Mouse (Mus musculus) lung, embryonic 16.5 days (tissue): ENCODE data around the gene Slc25a54. TPM values are rescaled to one million over a fixed set of nuclear protein-coding genes. Genes with fewer than 3 reads are reported as not detected.

Experiments
- ATAC-seq: fragments of 200-750 bp; cut with Nextera tagmentation; 2 replicates; pipeline ENCODE4 v1.8.0; 2017; ENCODE audit warnings: low read depth, mild to moderate bottlenecking, moderate library complexity
- H3K27ac ChIP-seq: fragments of 300-500 bp; sonication (generic); 2 replicates; pipeline ENCODE4 v1.5.1; 2014; ENCODE audit warnings: mild to moderate bottlenecking, control low read depth, low read length
- H3K27me3 ChIP-seq: fragments of 300-500 bp; sonication (generic); 2 replicates; pipeline ENCODE4 v1.6.1; 2014; ENCODE audit warnings: low read depth, low read length, mixed read lengths; ENCODE audit not compliant: control insufficient read depth, insufficient read depth
- H3K36me3 ChIP-seq: fragments of 300-500 bp; sonication (generic); 2 replicates; pipeline ENCODE4 v1.6.1; 2014; ENCODE audit warnings: low read length; ENCODE audit not compliant: control insufficient read depth, insufficient read depth
- H3K4me1 ChIP-seq: fragments of 300-500 bp; sonication (generic); replicated peaks from 2 replicates; pipeline ENCODE4 v1.6.1; 2014; ENCODE audit warnings: low read length, mixed read lengths; ENCODE audit not compliant: control insufficient read depth, insufficient read depth
- H3K4me2 ChIP-seq: fragments of 300-500 bp; sonication (generic); 2 replicates; pipeline ENCODE4 v1.6.1; 2014; ENCODE audit warnings: low read depth, low read length, control low read depth
- H3K4me3 ChIP-seq: fragments of 300-500 bp; sonication (generic); 2 replicates; pipeline ENCODE4 v1.5.1; 2014; ENCODE audit warnings: mild to moderate bottlenecking, low read length, control low read depth
- H3K9ac ChIP-seq: fragments of 300-500 bp; sonication (generic); 2 replicates; pipeline ENCODE4 v1.6.1; 2014; ENCODE audit warnings: low read length, control low read depth
- H3K9me3 ChIP-seq: fragments of 300-500 bp; sonication (generic); 2 replicates; pipeline ENCODE4 v1.6.1; 2016; ENCODE audit warnings: low read length; ENCODE audit not compliant: control insufficient read depth
- WGBS: fragments of 180-500 bp; shearing (Covaris S2); extraction: QIAGEN DNeasy Blood & Tissue Kit; methylation state at CpG from one replicate; pipeline ENCODE4 v1.1.7; 2014; 5-methylcytosine and 5-hydroxymethylcytosine counted together
- polyA plus RNA-seq: library from polyadenylated mRNA; unstranded; fragments of >200 nt; fragmentation: Nextera tagmentation; extraction: Ambion mirVana; gene quantifications from 2 replicates; pipeline ENCODE4 v1.2.1, GENCODE M21; 2015

Gene Slc25a54
- polyA plus RNA-seq: not detected in 2 replicates

DNA sequence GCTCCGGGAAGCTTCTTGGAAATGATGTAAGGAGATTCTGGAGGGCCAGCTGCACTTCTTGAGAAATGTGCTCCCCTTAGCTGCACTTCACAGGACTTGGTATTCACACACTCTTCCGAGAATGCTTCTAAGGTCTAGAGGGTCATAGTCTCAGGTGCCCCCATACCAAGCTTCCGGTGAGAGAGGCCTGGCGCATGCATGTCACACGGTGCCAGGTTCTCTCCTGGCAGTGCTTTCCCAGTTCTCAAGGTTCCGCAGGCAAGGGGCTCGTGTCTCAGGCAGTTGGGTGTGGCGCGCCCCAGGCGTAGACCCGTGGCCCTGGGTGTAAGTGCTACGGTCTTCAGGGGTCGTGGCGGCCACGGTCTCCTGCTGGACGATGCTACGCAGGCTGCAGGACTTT, at the start of gene Slc25a54:
Gene Slc25a54 (plus strand): TSS at position 301 of the 400 bp plus-strand sequence.
- no peak within 1 kb of the TSS for H3K4me2 ChIP-seq
- no peaks in the 10 kb centered on the region for H3K27me3 ChIP-seq
- H3K36me3 ChIP-seq: no peaks in the 10 kb centered on the region
- H3K9ac ChIP-seq: no peak within 1 kb of the TSS
- H3K27ac ChIP-seq: no peak within 1 kb of the TSS
- no peaks in the 10 kb centered on the region for H3K4me1 ChIP-seq
- no peak for ATAC-seq
- no peaks in the 10 kb centered on the region for H3K9me3 ChIP-seq
- no peak within 1 kb of the TSS for H3K4me3 ChIP-seq
- WGBS: 89% methylated on average over 17 of the region's 17 CpGs

DNA sequence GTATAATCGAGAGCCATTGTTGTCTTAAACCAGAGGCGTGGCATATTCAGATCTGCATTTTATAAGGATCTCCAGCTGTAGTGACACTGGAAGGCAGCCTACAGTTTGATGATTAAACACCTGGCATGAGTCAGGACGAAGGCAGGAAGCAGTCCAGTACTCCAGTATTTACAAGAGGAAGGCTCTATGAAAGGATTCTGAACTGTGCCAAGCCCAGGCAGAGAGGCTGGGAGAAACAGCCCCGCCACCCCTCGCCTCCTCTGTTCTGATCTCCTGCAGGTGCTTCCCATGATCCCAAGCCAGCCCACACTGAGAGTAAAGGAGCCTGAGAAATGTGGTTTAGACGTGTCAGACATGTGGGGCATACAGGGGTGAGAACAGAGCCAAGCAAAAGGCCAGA, 49.5 kb upstream of the Slc25a54 start:
- WGBS: 15% methylated on average over 6 of the region's 6 CpGs
- Histone ChIP-seq H3K4me2 (no peak overlapping the region), H3K4me1 (peaks cover 15% of the 10 kb centered on the region), H3K36me3 (no peaks in the 10 kb centered on the region), H3K9ac (no peak overlapping the region), H3K9me3 (no peaks in the 10 kb centered on the region), H3K4me3 (no peak overlapping the region), H3K27me3 (no peaks in the 10 kb centered on the region), H3K27ac (peak overlapping the region; percentile 58)
- peak; percentile 51 for ATAC-seq

DNA sequence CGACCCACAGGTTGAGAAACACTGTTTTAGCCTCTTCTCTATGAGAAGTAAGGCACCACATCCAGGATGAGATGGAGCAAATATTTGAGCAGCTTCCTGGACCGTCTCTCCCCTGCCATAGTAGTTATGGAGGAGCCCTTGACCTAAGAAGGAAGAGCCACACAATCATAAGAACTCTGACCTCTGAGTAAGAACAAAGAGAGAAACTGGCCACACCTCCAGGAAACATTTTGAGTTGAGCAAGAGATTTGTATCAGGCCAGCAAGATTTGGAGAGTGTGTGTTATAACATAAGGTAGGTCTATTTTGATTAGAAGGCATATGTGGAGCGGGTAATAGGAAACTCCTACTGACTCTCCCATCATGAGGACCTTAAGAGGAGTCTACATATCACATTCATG, 48.6 kb upstream of the Slc25a54 start:
- H3K9me3 ChIP-seq: no peaks in the 10 kb centered on the region
- H3K4me2 ChIP-seq: no peak overlapping the region
- H3K27me3 ChIP-seq: no peaks in the 10 kb centered on the region
- 71% methylated on average over 3 of the region's 3 CpGs for WGBS
- no peak overlapping the region for H3K4me3 ChIP-seq
- no peak for ATAC-seq
- no peak overlapping the region for H3K27ac ChIP-seq
- no peak overlapping the region for H3K9ac ChIP-seq
- H3K36me3 ChIP-seq: no peaks in the 10 kb centered on the region
- peaks cover 13% of the 10 kb centered on the region for H3K4me1 ChIP-seq

DNA sequence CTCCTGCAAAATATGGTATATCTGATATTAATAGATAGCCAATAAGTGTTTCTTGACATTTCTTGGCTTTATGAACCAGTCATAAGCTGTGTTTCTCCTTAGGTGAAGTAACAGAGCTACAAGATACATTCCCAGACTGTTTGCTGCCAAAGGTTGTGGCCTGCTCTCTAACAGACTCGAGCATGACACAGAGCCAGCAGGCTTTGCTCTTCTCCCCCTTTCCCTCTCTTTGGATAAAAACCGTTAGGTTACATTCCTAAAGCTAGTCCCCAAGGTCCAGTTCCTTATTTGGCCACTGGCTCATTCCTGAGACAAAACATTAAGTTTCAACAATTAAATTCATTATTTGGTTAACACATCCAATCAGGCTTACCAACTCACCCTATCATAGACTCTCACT, 48.0 kb upstream of the Slc25a54 start:
- 43% methylated on average over 2 of the region's 2 CpGs for WGBS
- Histone ChIP-seq H3K27me3 (no peaks in the 10 kb centered on the region), H3K9ac (no peak overlapping the region), H3K4me2 (no peak overlapping the region), H3K9me3 (no peaks in the 10 kb centered on the region), H3K27ac (no peak overlapping the region), H3K4me1 (peaks cover 13% of the 10 kb centered on the region), H3K4me3 (no peak overlapping the region), H3K36me3 (no peaks in the 10 kb centered on the region)
- no peak for ATAC-seq

DNA sequence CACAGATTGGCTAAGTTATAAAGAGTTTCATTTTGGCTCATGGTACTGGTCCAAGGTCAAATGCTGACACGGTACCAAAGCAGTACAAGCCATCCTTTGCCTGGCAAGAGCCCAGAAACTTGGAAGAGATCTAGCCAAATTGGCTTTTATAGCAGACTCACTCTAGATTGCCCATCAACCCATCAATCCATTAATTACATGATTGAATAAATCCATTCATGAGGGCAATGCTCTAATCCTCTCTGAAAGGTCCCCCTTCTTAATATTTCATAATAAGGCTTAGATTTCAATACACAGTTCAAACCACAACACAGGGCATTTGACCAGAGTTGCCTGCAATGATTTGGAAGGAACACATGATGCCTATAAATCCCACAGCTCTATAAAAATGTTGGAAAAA, 45.9 kb upstream of the Slc25a54 start:
- H3K27ac ChIP-seq: no peak overlapping the region
- no peak overlapping the region for H3K9ac ChIP-seq
- no peak for ATAC-seq
- peaks cover 10% of the 10 kb centered on the region for H3K4me1 ChIP-seq
- WGBS: 43% methylated on average over 1 of the region's 1 CpGs
- H3K27me3 ChIP-seq: no peaks in the 10 kb centered on the region
- H3K36me3 ChIP-seq: no peaks in the 10 kb centered on the region
- no peak overlapping the region for H3K4me3 ChIP-seq
- no peak overlapping the region for H3K4me2 ChIP-seq
- no peaks in the 10 kb centered on the region for H3K9me3 ChIP-seq

DNA sequence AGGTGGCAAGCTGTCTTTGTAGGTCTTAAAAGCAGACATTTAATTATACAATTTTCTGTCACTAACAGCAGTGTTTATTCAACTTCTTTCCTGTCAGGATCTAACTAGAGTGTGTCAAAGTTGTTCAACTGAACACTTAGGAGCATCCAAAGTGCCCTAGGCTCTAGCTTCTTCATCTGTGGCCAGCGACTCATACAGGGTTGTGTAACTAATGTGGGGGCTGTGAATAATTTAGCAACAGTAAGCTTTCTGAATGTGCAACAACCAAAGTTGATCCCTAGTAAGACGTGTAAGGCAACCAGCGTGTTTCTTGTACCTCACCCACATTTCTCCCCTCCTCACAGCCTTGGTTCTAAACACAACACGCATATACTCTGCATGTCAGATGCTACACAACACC, 39.4 kb upstream of the Slc25a54 start:
- H3K4me3 ChIP-seq: no peak overlapping the region
- no peak overlapping the region for H3K9ac ChIP-seq
- no peak overlapping the region for H3K4me2 ChIP-seq
- no peaks in the 10 kb centered on the region for H3K36me3 ChIP-seq
- no peak overlapping the region for H3K27ac ChIP-seq
- no peaks in the 10 kb centered on the region for H3K9me3 ChIP-seq
- WGBS: 75% methylated on average over 4 of the region's 4 CpGs
- no peaks in the 10 kb centered on the region for H3K27me3 ChIP-seq
- no peaks in the 10 kb centered on the region for H3K4me1 ChIP-seq
- ATAC-seq: no peak

DNA sequence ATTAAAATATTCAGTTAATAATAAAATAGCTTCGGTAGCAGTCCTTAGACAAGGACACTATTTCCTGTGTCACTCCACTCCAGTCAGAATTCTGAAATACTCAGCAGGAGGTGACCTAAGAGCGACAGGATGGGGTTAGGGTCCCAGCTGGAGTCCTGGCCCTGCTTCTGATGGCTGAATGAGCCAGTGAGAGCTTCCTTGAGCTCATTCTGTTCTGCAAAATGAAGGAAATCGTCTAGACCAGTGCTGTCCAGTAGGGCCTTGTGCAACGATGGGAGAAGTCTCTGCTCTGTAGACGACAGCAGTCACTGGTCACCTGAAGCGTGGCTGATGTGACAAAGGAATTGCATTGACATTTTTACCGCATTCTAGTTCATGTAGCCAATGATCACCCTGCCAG, 36.9 kb upstream of the Slc25a54 start:
- Histone ChIP-seq H3K4me3 (no peak overlapping the region), H3K9me3 (no peaks in the 10 kb centered on the region), H3K4me2 (no peak overlapping the region), H3K4me1 (peaks cover 10% of the 10 kb centered on the region), H3K27ac (no peak overlapping the region), H3K36me3 (no peaks in the 10 kb centered on the region), H3K27me3 (no peaks in the 10 kb centered on the region), H3K9ac (no peak overlapping the region)
- no peak for ATAC-seq
- 65% methylated on average over 7 of the region's 7 CpGs for WGBS

DNA sequence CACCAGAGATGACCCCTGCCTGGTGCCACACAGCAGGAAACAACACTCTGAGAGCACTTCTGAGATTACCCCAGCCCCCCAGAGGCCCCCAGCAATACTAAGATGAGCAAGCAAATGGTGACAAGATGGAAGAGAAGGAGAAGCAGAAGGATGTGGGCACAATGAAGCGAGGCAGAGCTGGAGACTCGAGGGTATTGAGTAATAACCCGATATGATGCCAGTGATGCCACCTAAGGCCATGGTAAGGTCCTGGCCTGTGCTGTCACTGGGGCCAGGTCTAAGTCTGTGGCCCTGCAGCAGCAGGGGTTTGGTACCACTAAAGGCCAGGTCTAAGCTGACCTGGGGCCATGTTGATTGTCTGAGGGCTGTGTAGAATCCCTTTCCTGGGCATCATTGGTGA, 33.8 kb upstream of the Slc25a54 start:
- Histone ChIP-seq H3K27ac (no peak overlapping the region), H3K9ac (no peak overlapping the region), H3K27me3 (no peaks in the 10 kb centered on the region), H3K4me1 (peaks cover 11% of the 10 kb centered on the region), H3K4me3 (no peak overlapping the region), H3K36me3 (no peaks in the 10 kb centered on the region), H3K9me3 (no peaks in the 10 kb centered on the region), H3K4me2 (no peak overlapping the region)
- 77% methylated on average over 3 of the region's 3 CpGs for WGBS
- ATAC-seq: no peak

DNA sequence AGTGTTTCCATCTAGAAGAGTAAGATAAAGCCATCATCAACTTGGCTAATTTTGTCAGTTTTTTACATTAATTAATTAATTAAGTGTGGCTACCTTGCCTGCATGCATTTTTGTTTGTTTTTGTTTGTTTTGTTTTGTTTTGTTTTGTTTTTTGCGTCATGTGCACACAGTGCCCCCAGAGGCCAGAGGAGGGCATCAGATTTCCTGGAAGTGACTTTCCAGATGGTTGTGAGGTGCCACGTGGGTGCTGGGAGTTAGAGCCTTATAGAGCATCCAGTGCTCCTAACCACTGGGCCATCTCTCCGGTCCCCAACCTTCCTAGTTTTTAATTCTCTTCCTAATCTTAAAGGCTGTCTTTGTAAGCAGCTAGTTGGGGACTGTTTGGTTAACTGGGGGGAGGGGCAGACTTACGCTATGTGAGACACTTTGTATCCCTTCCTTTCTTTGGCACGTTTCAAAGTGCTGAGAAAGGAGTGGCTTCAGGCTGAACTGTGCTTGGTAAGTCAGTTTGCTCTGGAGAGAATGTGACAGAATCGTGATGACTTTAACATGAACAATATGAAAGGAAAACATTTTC, 32.5 kb upstream of the Slc25a54 start:
- no peaks in the 10 kb centered on the region for H3K9me3 ChIP-seq
- H3K27me3 ChIP-seq: no peaks in the 10 kb centered on the region
- no peak overlapping the region for H3K9ac ChIP-seq
- no peaks in the 10 kb centered on the region for H3K36me3 ChIP-seq
- no peak for ATAC-seq
- peaks cover 11% of the 10 kb centered on the region for H3K4me1 ChIP-seq
- 24% methylated on average over 6 of the region's 6 CpGs for WGBS
- H3K4me2 ChIP-seq: peak overlapping the region; percentile 20; the same call in 1 of the 2 replicates
- H3K27ac ChIP-seq: no peak overlapping the region
- no peak overlapping the region for H3K4me3 ChIP-seq
